Mouse (Mus musculus) liver, postnatal 0 days (tissue): ENCODE data around the gene Tmem86b. TPM values are rescaled to one million over a fixed set of nuclear protein-coding genes. Genes with fewer than 3 reads are reported as not detected.

ENCODE experiments used
- ATAC-seq: fragments of 200-750 bp; cut with Nextera tagmentation; 2 replicates; pipeline ENCODE4 v1.8.0; 2017; ENCODE audit warnings: mild to moderate bottlenecking, moderate library complexity
- DNase-seq: peaks from one replicate; pipeline ENCODE4 v3.0.0-alpha.2; 2016
- H3K27ac ChIP-seq: fragments of 300-500 bp; sonication (generic); 2 replicates; pipeline ENCODE4 v1.5.1; 2014; ENCODE audit warnings: antibody characterized with exemption, moderate library complexity, mild to moderate bottlenecking, low read depth
- H3K27me3 ChIP-seq: fragments of 300-500 bp; sonication (generic); 2 replicates; pipeline ENCODE4 v1.6.1; 2014; ENCODE audit warnings: low read length, control low read depth, mixed read lengths; ENCODE audit not compliant: insufficient read depth
- H3K36me3 ChIP-seq: fragments of 300-500 bp; sonication (generic); replicated peaks from 2 replicates; pipeline ENCODE4 v1.6.1; 2014; ENCODE audit warnings: mild to moderate bottlenecking, control low read depth, low read length, moderate library complexity, mixed read lengths; ENCODE audit not compliant: insufficient read depth
- H3K4me1 ChIP-seq: fragments of 300-500 bp; sonication (generic); 2 replicates; pipeline ENCODE4 v1.6.1; 2014; ENCODE audit warnings: antibody characterized with exemption, mild to moderate bottlenecking, control low read depth; ENCODE audit not compliant: insufficient read depth
- H3K4me2 ChIP-seq: fragments of 300-500 bp; sonication (generic); 2 replicates; pipeline ENCODE4 v1.6.1; 2014; ENCODE audit warnings: low read depth, mild to moderate bottlenecking, low read length, moderate library complexity, mixed read lengths
- H3K4me3 ChIP-seq: fragments of 300-500 bp; sonication (generic); 2 replicates; pipeline ENCODE4 v1.5.1; 2014; ENCODE audit warnings: low read depth, low read length
- H3K9ac ChIP-seq: fragments of 300-500 bp; sonication (generic); replicated peaks from 2 replicates; pipeline ENCODE4 v1.6.1; 2014; ENCODE audit warnings: mild to moderate bottlenecking, moderate library complexity
- H3K9me3 ChIP-seq: fragments of 300-500 bp; sonication (generic); 2 replicates; pipeline ENCODE4 v1.6.1; 2016; ENCODE audit warnings: mild to moderate bottlenecking, control low read depth, low read length, mixed read lengths
- CTCF ChIP-seq: sonication (generic); IDR thresholded peaks from 2 replicates; pipeline ENCODE4 v1.5.1; 2016; ENCODE audit warnings: antibody characterized with exemption, low read depth
- EP300 ChIP-seq: IDR thresholded peaks from 2 replicates; pipeline ENCODE4 v1.6.1; 2016; ENCODE audit warnings: antibody characterized with exemption, low read depth, mild to moderate bottlenecking
- WGBS: fragments of 180-500 bp; shearing (Covaris S2); extraction: QIAGEN DNeasy Blood & Tissue Kit; methylation state at CpG from one replicate; pipeline ENCODE4 v1.1.7; 2014; ENCODE audit not compliant: insufficient replicate concordance; 5-methylcytosine and 5-hydroxymethylcytosine counted together
- polyA plus RNA-seq: library from polyadenylated mRNA; unstranded; fragments of >200 nt; fragmentation: Nextera tagmentation; extraction: Ambion mirVana; gene quantifications from 2 replicates; pipeline ENCODE4 v1.2.1, GENCODE M21; 2015

Gene Tmem86b
- polyA plus RNA-seq, result 31.8 and 35.4 TPM in 2 replicates

DNA sequence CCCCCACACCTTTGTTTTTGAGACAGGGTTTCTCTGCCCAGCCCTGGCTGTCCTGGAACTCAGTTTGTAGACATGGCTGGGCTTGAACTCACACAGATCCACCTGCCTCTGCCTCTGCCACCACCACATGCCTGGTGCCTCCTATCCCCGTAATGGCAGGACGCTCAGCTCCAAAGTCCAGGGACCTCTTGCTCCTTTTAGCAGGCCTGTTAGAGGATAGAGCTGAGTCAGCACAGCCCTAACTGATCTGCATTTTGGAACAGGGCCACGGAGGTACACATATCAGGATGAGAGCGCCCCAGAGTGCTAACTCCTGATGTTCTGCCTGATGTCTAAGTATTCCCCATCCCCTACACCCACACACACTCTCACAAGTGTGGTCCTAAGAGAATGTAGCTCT, at the start of gene Tmem86b:
Gene Tmem86b, minus strand, starts transcription at position 392 of the 400 bp plus-strand sequence.
- H3K4me2 ChIP-seq, result peak within 1 kb of the TSS; percentile 76
- H3K4me3 ChIP-seq, result peak within 1 kb of the TSS; percentile 55
- WGBS, result 46% methylated on average over 4 of the region's 4 CpGs
- peak; percentile 74 for DNase-seq
- no peaks in the 10 kb centered on the region for H3K9me3 ChIP-seq
- H3K36me3 ChIP-seq, result peaks cover 52% of the 10 kb centered on the region
- H3K27me3 ChIP-seq, result no peaks in the 10 kb centered on the region
- peak; percentile 65 for ATAC-seq
- no peak for TF ChIP-seq CTCF
- peak within 1 kb of the TSS; percentile 87 for H3K27ac ChIP-seq
- H3K4me1 ChIP-seq, result peaks cover 40% of the 10 kb centered on the region
- H3K9ac ChIP-seq, result peak within 1 kb of the TSS; percentile 70

DNA sequence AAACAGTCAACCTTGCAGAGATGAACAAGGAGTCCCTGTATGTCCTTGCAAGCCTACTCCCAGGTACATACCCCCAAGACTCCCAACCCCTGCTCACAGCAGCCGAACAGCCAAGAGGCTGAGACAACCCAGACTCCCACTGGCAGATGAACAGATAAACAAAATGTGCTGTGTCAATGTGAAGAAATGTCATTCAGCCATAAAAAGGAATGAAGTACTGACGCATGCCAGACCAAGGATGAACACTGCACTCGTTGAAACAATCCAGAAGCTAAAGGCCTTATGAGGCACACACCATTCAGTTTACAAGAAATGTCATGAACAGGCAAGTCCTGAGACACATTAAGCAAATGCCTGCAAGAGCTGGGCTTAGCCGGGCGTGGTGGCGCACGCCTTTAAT, 44.0 kb upstream of the Tmem86b start:
- no peaks in the 10 kb centered on the region for H3K27me3 ChIP-seq
- no peak overlapping the region for H3K9ac ChIP-seq
- H3K4me2 ChIP-seq, result no peak overlapping the region
- H3K9me3 ChIP-seq, result no peaks in the 10 kb centered on the region
- H3K27ac ChIP-seq, result no peak overlapping the region
- 82% methylated on average over 7 of the region's 7 CpGs for WGBS
- no peak overlapping the region for H3K4me3 ChIP-seq
- DNase-seq (no peak), ATAC-seq (no peak)
- peaks cover 23% of the 10 kb centered on the region for H3K36me3 ChIP-seq
- no peak for TF ChIP-seq CTCF
- TF ChIP-seq EP300, result no peak
- peaks cover 17% of the 10 kb centered on the region for H3K4me1 ChIP-seq

DNA sequence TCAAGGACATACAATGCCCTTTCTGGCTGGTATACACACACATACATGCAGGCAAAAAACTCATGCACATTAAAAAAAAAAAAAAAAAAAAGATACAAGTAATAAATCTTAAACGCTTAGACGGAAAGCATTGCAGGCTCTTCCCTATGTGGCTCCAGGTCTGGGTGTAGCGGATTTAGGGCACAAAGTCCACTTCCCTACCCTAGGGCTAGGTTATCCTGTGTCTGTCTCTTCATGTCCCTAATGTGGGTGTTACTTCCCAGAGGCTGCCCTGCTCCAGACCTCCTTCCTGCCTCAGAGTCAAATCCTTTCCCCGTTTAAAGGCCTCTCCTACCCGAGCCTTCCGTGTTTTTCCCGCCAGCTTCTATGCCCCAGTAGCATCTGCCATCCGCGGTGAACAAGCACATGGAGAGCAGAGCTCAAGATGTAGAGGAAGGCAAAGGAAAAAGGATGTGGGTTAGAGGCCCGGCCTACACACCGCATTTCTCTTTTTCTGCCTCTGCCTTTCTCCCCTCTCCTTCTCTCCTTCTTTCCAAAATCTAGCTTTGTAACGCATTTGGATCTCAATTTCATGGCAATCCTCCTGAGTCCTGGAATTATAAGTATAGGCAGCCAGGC, 43.0 kb upstream of the Tmem86b start:
- no peak for DNase-seq
- H3K4me1 ChIP-seq, result peaks cover 21% of the 10 kb centered on the region
- H3K9me3 ChIP-seq, result no peaks in the 10 kb centered on the region
- no peak overlapping the region for H3K9ac ChIP-seq
- H3K4me2 ChIP-seq, result no peak overlapping the region
- H3K36me3 ChIP-seq, result peaks cover 23% of the 10 kb centered on the region
- TF ChIP-seq CTCF, result no peak
- no peak for TF ChIP-seq EP300
- no peaks in the 10 kb centered on the region for H3K27me3 ChIP-seq
- H3K27ac ChIP-seq, result no peak overlapping the region
- no peak for ATAC-seq
- H3K4me3 ChIP-seq, result no peak overlapping the region
- WGBS, result 63% methylated on average over 12 of the region's 12 CpGs

- no peak for TF ChIP-seq CTCF
- TF ChIP-seq EP300, result no peak
- H3K27me3 ChIP-seq, result no peaks in the 10 kb centered on the region
- DNase-seq (no peak), ATAC-seq (no peak)
- no peak overlapping the region for H3K27ac ChIP-seq
- H3K4me3 ChIP-seq, result no peak overlapping the region
- peaks cover 21% of the 10 kb centered on the region for H3K4me1 ChIP-seq
- no peaks in the 10 kb centered on the region for H3K9me3 ChIP-seq
- no peak overlapping the region for H3K4me2 ChIP-seq
- H3K9ac ChIP-seq, result no peak overlapping the region
- peaks cover 19% of the 10 kb centered on the region for H3K36me3 ChIP-seq
- WGBS, result 68% methylated on average over 4 of the region's 4 CpGs
These were observed 40.7 kb upstream of the Tmem86b start for GRCm38 (mm10) chr7:4671956-4672355.

GRCm38 (mm10) chr7:4670655-4671255, 39.5 kb upstream of the Tmem86b start:
- no peaks in the 10 kb centered on the region for H3K27me3 ChIP-seq
- no peaks in the 10 kb centered on the region for H3K9me3 ChIP-seq
- H3K9ac ChIP-seq, result 0 out of 2 replicates have a peak overlapping the region, but pooled peaks have one; percentile 21
- peak overlapping the region; percentile 53 for H3K4me2 ChIP-seq
- ATAC-seq, result peak; percentile 91
- peak overlapping the region; percentile 64 for H3K27ac ChIP-seq
- WGBS, result 61% methylated on average over 8 of the region's 8 CpGs
- no peak for TF ChIP-seq CTCF
- TF ChIP-seq EP300, result peak; percentile 92
- peaks cover 19% of the 10 kb centered on the region for H3K36me3 ChIP-seq
- DNase-seq, result no peak
- H3K4me1 ChIP-seq, result peaks cover 21% of the 10 kb centered on the region
- H3K4me3 ChIP-seq, result no peak overlapping the region

DNA sequence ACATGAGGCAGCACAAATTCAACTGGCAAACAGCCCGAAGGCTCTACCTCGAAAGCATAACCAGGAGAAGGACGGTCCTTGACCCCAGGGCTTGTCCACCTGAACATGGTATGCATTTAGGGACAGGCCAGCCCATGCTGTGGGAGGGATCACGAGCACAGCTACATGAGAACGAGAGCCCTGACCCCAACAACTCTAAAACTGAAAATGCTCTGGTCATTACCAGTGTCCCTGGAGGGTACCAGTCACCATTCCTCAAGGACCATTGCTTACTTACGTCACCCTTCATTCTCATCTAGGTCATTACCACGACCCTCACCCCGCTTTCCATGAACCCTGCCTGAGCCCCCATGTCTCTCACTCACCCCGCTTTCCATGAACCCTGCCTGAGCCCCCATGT, 37.9 kb upstream of the Tmem86b start:
- TF ChIP-seq CTCF (no peak), EP300 (no peak)
- Histone ChIP-seq H3K27me3 (no peaks in the 10 kb centered on the region), H3K9ac (no peak overlapping the region), H3K4me3 (no peak overlapping the region), H3K4me2 (no peak overlapping the region), H3K36me3 (peaks cover 16% of the 10 kb centered on the region), H3K4me1 (peaks cover 21% of the 10 kb centered on the region), H3K27ac (no peak overlapping the region), H3K9me3 (no peaks in the 10 kb centered on the region)
- WGBS, result 90% methylated on average over 8 of the region's 9 CpGs
- ATAC-seq, result no peak
- DNase-seq, result no peak
